Mouse (Mus musculus) midbrain, embryonic 10.5 days (tissue): ENCODE measurements around the gene Zfyve28. TPM values are rescaled to one million over a fixed set of nuclear protein-coding genes. Genes with fewer than 3 reads are reported as not detected.
A peak's percentile ranks its signal among the peaks of the same experiment; 100 is the strongest.

Experiments
- DNase-seq: peaks from one replicate; pipeline ENCODE4 v3.0.0-alpha.2; 2017; ENCODE audit warnings: low spot score
- H3K27ac ChIP-seq: fragments of 300-500 bp; sonication (generic); replicated peaks from 2 replicates; pipeline ENCODE4 v1.5.1; 2016; ENCODE audit warnings: mild to moderate bottlenecking
- H3K27me3 ChIP-seq: fragments of 300-500 bp; sonication (generic); 2 replicates; pipeline ENCODE4 v1.6.1; 2016; ENCODE audit warnings: low read depth, mild to moderate bottlenecking; ENCODE audit not compliant: poor library complexity, severe bottlenecking
- H3K36me3 ChIP-seq: fragments of 300-500 bp; sonication (generic); 2 replicates; pipeline ENCODE4 v1.6.1; 2016; ENCODE audit warnings: mild to moderate bottlenecking, moderate library complexity
- H3K4me1 ChIP-seq: fragments of 300-500 bp; sonication (generic); 2 replicates; pipeline ENCODE4 v1.6.1; 2016
- H3K4me3 ChIP-seq: fragments of 300-500 bp; sonication (generic); 2 replicates; pipeline ENCODE4 v1.5.1; 2016; ENCODE audit warnings: mild to moderate bottlenecking, moderate library complexity
- H3K9me3 ChIP-seq: fragments of 300-500 bp; sonication (generic); replicated peaks from 2 replicates; pipeline ENCODE4 v1.6.1; 2016; ENCODE audit warnings: mild to moderate bottlenecking
- WGBS: fragments of 180-500 bp; shearing (Covaris S2); methylation state at CpG from one replicate; pipeline ENCODE4 v1.1.7; 2016; 5-methylcytosine and 5-hydroxymethylcytosine counted together
- polyA plus RNA-seq: library from polyadenylated mRNA; unstranded; fragments of >200 nt; fragmentation: Nextera tagmentation; extraction: Ambion mirVana; gene quantifications from 2 replicates; pipeline ENCODE4 v1.2.1, GENCODE M21; 2016

Gene Zfyve28
- polyA plus RNA-seq, 1 experiment from 2014 or later = 2.3 TPM

GRCm38 (mm10) chr5:34207503-34207902 is 80.7 kb downstream of the Zfyve28 start:
- Histone ChIP-seq H3K27ac (no peak overlapping the region), H3K9me3 (no peaks in the 10 kb centered on the region), H3K4me1 (0 out of 2 replicates have a peak, but pooled peaks cover 6% of the 10 kb centered on the region), H3K36me3 (no peaks in the 10 kb centered on the region), H3K4me3 (no peak overlapping the region), H3K27me3 (no peaks in the 10 kb centered on the region)
- 67% methylated on average over 3 of the region's 3 CpGs for WGBS
- no peak for DNase-seq

GRCm38 (mm10) chr5:34205788-34206187 is 82.5 kb downstream of the Zfyve28 start:
- H3K27ac ChIP-seq = no peak overlapping the region
- DNase-seq = no peak
- H3K9me3 ChIP-seq = no peaks in the 10 kb centered on the region
- H3K4me1 ChIP-seq = 0 out of 2 replicates have a peak, but pooled peaks cover 6% of the 10 kb centered on the region
- H3K4me3 ChIP-seq = no peak overlapping the region
- H3K36me3 ChIP-seq = no peaks in the 10 kb centered on the region
- H3K27me3 ChIP-seq = no peaks in the 10 kb centered on the region
- 83% methylated on average over 2 of the region's 2 CpGs for WGBS

GRCm38 (mm10) chr5:34204911-34205310 is 83.3 kb downstream of the Zfyve28 start:
- no peak for DNase-seq
- no peak overlapping the region for H3K4me3 ChIP-seq
- WGBS = 90% methylated on average over 2 of the region's 2 CpGs
- no peaks in the 10 kb centered on the region for H3K36me3 ChIP-seq
- H3K27me3 ChIP-seq = no peaks in the 10 kb centered on the region
- no peaks in the 10 kb centered on the region for H3K9me3 ChIP-seq
- H3K4me1 ChIP-seq = 0 out of 2 replicates have a peak, but pooled peaks cover 6% of the 10 kb centered on the region
- H3K27ac ChIP-seq = no peak overlapping the region

GRCm38 (mm10) chr5:34202006-34202405 is 86.2 kb downstream of the Zfyve28 start:
- WGBS = 88% methylated on average over 4 of the region's 4 CpGs
- DNase-seq = no peak
- H3K9me3 ChIP-seq = no peaks in the 10 kb centered on the region
- H3K27me3 ChIP-seq = no peaks in the 10 kb centered on the region
- H3K27ac ChIP-seq = no peak overlapping the region
- no peaks in the 10 kb centered on the region for H3K4me1 ChIP-seq
- no peak overlapping the region for H3K4me3 ChIP-seq
- no peaks in the 10 kb centered on the region for H3K36me3 ChIP-seq

GRCm38 (mm10) chr5:34201396-34201795 is 86.9 kb downstream of the Zfyve28 start:
- Histone ChIP-seq H3K36me3 (no peaks in the 10 kb centered on the region), H3K9me3 (no peaks in the 10 kb centered on the region), H3K4me3 (no peak overlapping the region), H3K27ac (no peak overlapping the region), H3K4me1 (no peaks in the 10 kb centered on the region), H3K27me3 (no peaks in the 10 kb centered on the region)
- DNase-seq = no peak
- 83% methylated on average over 2 of the region's 2 CpGs for WGBS

GRCm38 (mm10) chr5:34198615-34199014 is 89.6 kb downstream of the Zfyve28 start:
- Histone ChIP-seq H3K9me3 (no peaks in the 10 kb centered on the region), H3K4me3 (no peak overlapping the region), H3K36me3 (no peaks in the 10 kb centered on the region), H3K27ac (no peak overlapping the region), H3K27me3 (no peaks in the 10 kb centered on the region), H3K4me1 (no peaks in the 10 kb centered on the region)
- no peak for DNase-seq
- 89% methylated on average over 6 of the region's 6 CpGs for WGBS

- no peak overlapping the region for H3K4me3 ChIP-seq
- DNase-seq = no peak
- 89% methylated on average over 4 of the region's 4 CpGs for WGBS
- H3K27ac ChIP-seq = no peak overlapping the region
- H3K36me3 ChIP-seq = no peaks in the 10 kb centered on the region
- H3K27me3 ChIP-seq = no peaks in the 10 kb centered on the region
- H3K9me3 ChIP-seq = no peaks in the 10 kb centered on the region
- no peaks in the 10 kb centered on the region for H3K4me1 ChIP-seq
Observed at GRCm38 (mm10) chr5:34197243-34197642, 91.0 kb downstream of the Zfyve28 start.

- no peaks in the 10 kb centered on the region for H3K27me3 ChIP-seq
- H3K27ac ChIP-seq = no peak overlapping the region
- 87% methylated on average over 7 of the region's 7 CpGs for WGBS
- no peaks in the 10 kb centered on the region for H3K9me3 ChIP-seq
- H3K4me1 ChIP-seq = no peaks in the 10 kb centered on the region
- H3K36me3 ChIP-seq = no peaks in the 10 kb centered on the region
- no peak for DNase-seq
- H3K4me3 ChIP-seq = no peak overlapping the region
Observed at GRCm38 (mm10) chr5:34196423-34196822, 91.8 kb downstream of the Zfyve28 start.

- H3K36me3 ChIP-seq = no peaks in the 10 kb centered on the region
- H3K4me3 ChIP-seq = no peak overlapping the region
- 0 out of 2 replicates have a peak overlapping the region, but pooled peaks have one; percentile 9 for H3K27ac ChIP-seq
- DNase-seq = no peak
- no peaks in the 10 kb centered on the region for H3K9me3 ChIP-seq
- H3K27me3 ChIP-seq = no peaks in the 10 kb centered on the region
- H3K4me1 ChIP-seq = no peaks in the 10 kb centered on the region
- 92% methylated on average over 12 of the region's 12 CpGs for WGBS
Observed at GRCm38 (mm10) chr5:34195786-34196185, 92.5 kb downstream of the Zfyve28 start.

- DNase-seq = no peak
Observed at GRCm38 (mm10) chr5:34194975-34195662, 93.1 kb downstream of the Zfyve28 start.

GRCm38 (mm10) chr5:34194426-34194825 is 93.8 kb downstream of the Zfyve28 start:
- no peak for DNase-seq
- peaks cover 5% of the 10 kb centered on the region for H3K27me3 ChIP-seq
- no peak overlapping the region for H3K27ac ChIP-seq
- no peaks in the 10 kb centered on the region for H3K9me3 ChIP-seq
- no peak overlapping the region for H3K4me3 ChIP-seq
- no peaks in the 10 kb centered on the region for H3K4me1 ChIP-seq
- WGBS = 47% methylated on average over 1 of the region's 1 CpGs
- H3K36me3 ChIP-seq = no peaks in the 10 kb centered on the region

More at GRCm38 (mm10) chr5:34194975-34195662, 93.1 kb downstream of the Zfyve28 start:
- Histone ChIP-seq H3K36me3 (no peaks in the 10 kb centered on the region), H3K27ac (no peak overlapping the region), H3K4me3 (no peak overlapping the region), H3K4me1 (no peaks in the 10 kb centered on the region), H3K9me3 (no peaks in the 10 kb centered on the region), H3K27me3 (no peaks in the 10 kb centered on the region)
- 81% methylated on average over 6 of the region's 6 CpGs for WGBS

- Histone ChIP-seq H3K36me3 (no peaks in the 10 kb centered on the region), H3K4me1 (peaks cover 17% of the 10 kb centered on the region), H3K27me3 (peaks cover 15% of the 10 kb centered on the region), H3K27ac (no peak overlapping the region), H3K9me3 (no peaks in the 10 kb centered on the region), H3K4me3 (no peak overlapping the region)
- WGBS = 74% methylated on average over 4 of the region's 4 CpGs
- DNase-seq = no peak
Observed at GRCm38 (mm10) chr5:34191843-34192242, 96.4 kb downstream of the Zfyve28 start.

GRCm38 (mm10) chr5:34191021-34191420 is 97.2 kb downstream of the Zfyve28 start:
- H3K4me3 ChIP-seq = no peak overlapping the region

More at GRCm38 (mm10) chr5:34191021-34191420, 97.2 kb downstream of the Zfyve28 start:
- peaks cover 21% of the 10 kb centered on the region for H3K27me3 ChIP-seq
- H3K36me3 ChIP-seq = no peaks in the 10 kb centered on the region
- H3K4me1 ChIP-seq = peaks cover 25% of the 10 kb centered on the region
- H3K27ac ChIP-seq = no peak overlapping the region
- 52% methylated on average over 4 of the region's 4 CpGs for WGBS
- H3K9me3 ChIP-seq = no peaks in the 10 kb centered on the region
- DNase-seq = no peak
